Mouse (Mus musculus) activated CD4-positive, CD25-positive, alpha-beta regulatory T cell, adult 4 months (primary cell): ENCODE measurements at regions not wholly inside any gene's neighbourhood (a gene's known extent, or its start where the extent isn't known, plus 50 kb on each side); places are given as distances from the start of the nearest gene placed in this dataset.
"Not testable (repeated sequence)": the region's sequence is repeated elsewhere in the genome, so short reads cannot be mapped to it uniquely, and the experiment has no call there.

ENCODE experiments used
- ATAC-seq: one replicate; pipeline ENCODE4 v1.8.0; 2017

DNA sequence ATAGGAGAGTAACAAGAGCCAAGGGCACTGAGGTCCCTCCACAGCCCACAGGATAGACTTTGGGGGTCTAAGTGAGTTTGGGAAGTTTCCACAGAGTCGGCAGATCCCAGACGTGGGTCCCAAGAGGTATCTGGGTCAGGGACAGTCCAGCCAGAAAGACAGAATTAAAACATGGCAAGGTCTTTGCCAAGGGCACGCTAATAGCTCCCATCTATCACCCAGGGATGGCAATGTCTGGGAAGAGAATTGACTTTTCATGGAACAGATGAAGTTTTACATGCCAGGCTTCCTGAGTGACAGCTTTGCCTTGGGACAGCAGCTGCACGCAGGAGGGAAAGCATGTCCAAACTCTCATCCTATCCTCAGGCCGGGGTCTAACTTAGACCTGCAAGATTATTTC, 563.5 kb downstream of the Gm10330 start:
- not testable (repeated sequence) for ATAC-seq

DNA sequence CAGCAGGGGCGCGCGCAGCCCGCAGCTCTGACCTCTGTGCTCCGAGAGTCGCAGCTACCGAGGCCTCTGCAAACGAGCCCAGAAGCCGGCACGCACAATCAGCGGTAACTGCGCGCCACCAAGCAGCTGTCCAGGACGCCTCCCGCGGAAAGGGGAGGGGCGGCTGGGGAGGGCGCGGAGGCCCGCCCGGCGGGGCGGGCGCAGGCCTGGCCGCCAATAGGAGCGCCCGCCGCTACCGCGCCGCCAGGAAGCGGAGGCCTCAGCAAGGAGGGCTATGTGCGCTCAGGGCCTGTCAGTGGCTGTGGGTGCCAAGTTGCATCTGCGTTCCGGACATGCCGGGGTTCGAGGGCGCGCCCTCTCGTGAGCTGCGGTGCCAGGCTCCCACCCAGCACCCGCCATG, 590.5 kb downstream of the Gm10330 start:
- peak; percentile 78 for ATAC-seq

DNA sequence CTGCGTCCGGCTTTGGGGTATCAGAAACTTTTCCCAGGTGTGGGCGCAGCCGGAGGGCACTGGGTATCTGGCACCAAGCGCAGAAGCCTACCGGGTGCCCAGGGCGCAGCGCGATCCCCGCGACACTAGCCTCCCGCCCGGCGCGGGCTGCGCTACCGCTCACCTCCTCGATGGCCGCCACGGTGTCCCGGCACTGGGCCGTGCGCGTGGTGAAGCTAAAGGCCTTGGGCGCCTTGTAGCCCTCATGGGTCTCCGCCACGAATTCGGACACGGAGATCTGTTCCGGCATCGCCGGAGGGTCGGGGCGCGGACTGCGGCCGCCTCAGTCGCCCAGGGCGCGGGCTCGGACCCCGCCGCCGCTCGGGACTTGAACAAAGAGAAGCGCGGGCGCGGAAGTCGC, 591.0 kb downstream of the Gm10330 start:
- not testable (repeated sequence) for ATAC-seq
